In the genomic region with DNA sequence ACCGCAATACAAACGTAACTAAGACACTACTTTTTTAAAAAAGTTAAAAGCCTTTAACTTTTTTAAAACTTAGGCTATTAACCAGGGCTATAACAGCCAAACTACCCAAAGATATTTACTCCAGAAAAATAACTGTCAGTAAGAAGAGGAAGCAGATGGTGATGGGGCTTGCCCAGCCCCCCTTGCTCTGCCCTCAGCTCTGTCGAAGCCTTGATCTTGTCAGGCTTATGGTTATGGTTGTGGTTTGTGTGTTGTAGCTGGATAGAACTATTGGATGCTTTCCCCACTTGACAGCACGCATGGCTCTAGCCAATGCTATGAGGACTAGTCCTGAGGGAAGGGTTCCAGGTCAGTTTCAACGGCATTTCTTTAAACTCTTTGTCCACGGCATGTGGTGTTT, we compare ENCODE assay signal across 24 mouse cellular contexts. TPM values are rescaled to one million over a fixed set of nuclear protein-coding genes. Genes with fewer than 3 reads are reported as not detected.
DNase-seq lines count a peak whose midpoint lies in the region; TF ChIP-seq lines count a peak whose summit lies in the region.
"Had no signal": no experiment of that assay in that cellular context is flagged by ENCODE, and none has a peak within 500 bp of the region (broad histone marks: within the 10 kb centered on the region; RNA-seq: fewer than 3 reads in every experiment).

No protein-coding gene starts in this region.

- TF ChIP-seq EP300 in MEL (IDR thresholded peaks at IDR 0.05; ENCODE audit: low read depth in 1 of 2, low read length in 2 of 2) = peak in 1 of 2 experiments; percentile 51; a peak in 2 of 4 replicates

- H3K9ac ChIP-seq in MEL (ENCODE audit: control insufficient read depth, low read depth, low read length, poor library complexity, severe bottlenecking) = no peak overlapping the region

- H3K4me1 ChIP-seq in MEL (ENCODE audit: control insufficient read depth in 1 of 2, insufficient read depth in 2 of 2, low read length in 2 of 2) = no peaks in the 10 kb centered on the region
- no peaks in the 10 kb centered on the region for H3K4me1 ChIP-seq in thymus, adult 2 months (replicated peaks; ENCODE audit: control insufficient read depth, insufficient read depth, low read length)

- no peak for TF ChIP-seq RAD21 in MEL (IDR thresholded peaks at IDR 0.05; ENCODE audit: low read depth, low read length)

- no peak for TF ChIP-seq POLR2A in MEL (IDR thresholded peaks at IDR 0.05; ENCODE audit: control insufficient read depth in 1 of 2, insufficient read depth in 1 of 2, low read depth in 1 of 2, low read length in 2 of 2, poor library complexity in 1 of 2)
- no peak for TF ChIP-seq POLR2A in thymus, adult 2 months (IDR thresholded peaks at IDR 0.05; ENCODE audit: control insufficient read depth, extremely low read depth, insufficient read depth, low read length, poor library complexity)

- TF ChIP-seq CTCF in MEL (IDR thresholded peaks at IDR 0.05 in 2 of 3, conservative IDR thresholded peaks at IDR 0.05 in 1 of 3; ENCODE audit: control insufficient read depth in 1 of 3, insufficient read depth in 1 of 3, low read depth in 2 of 3, low read length in 3 of 3, poor library complexity in 1 of 3, severe bottlenecking in 1 of 3) = no peak
- TF ChIP-seq CTCF in thymus, adult 2 months (IDR thresholded peaks at IDR 0.05; ENCODE audit: borderline replicate concordance, control insufficient read depth, extremely low read depth, insufficient read depth, low read length, poor library complexity) = no peak

- no peaks in the 10 kb centered on the region for H3K36me3 ChIP-seq in MEL (ENCODE audit: control insufficient read depth in 1 of 2, insufficient read depth in 2 of 2, low read length in 2 of 2)
- no peaks in the 10 kb centered on the region for H3K36me3 ChIP-seq in thymus, adult 2 months (ENCODE audit: control insufficient read depth, insufficient read depth, low read length)

- no peak overlapping the region for H3K27ac ChIP-seq in MEL (ENCODE audit: control insufficient read depth, low read depth, low read length)
- no peak overlapping the region for H3K27ac ChIP-seq in thymus, adult 2 months (ENCODE audit: control insufficient read depth, insufficient read depth, low read length)

- no peaks in the 10 kb centered on the region for H3K79me2 ChIP-seq in MEL (ENCODE audit: control insufficient read depth, insufficient read depth, low read length, poor library complexity)

- H3K4me3 ChIP-seq in MEL (ENCODE audit: control insufficient read depth in 1 of 2, insufficient read depth in 1 of 2, low read depth in 2 of 2, low read length in 2 of 2) = no peak overlapping the region
- no peak overlapping the region for H3K4me3 ChIP-seq in thymus, adult 2 months (ENCODE audit: control insufficient read depth, insufficient read depth, low read length)

- peak; percentile 82 for DNase-seq in heart, adult 11 months
- no peak for DNase-seq in heart, adult 18-20 months
- DNase-seq in 416B (ENCODE audit: low read depth) = peak; percentile 49
- peak; percentile 55 for DNase-seq in MEL (ENCODE audit: low read depth, low spot score)
- DNase-seq in MEL-GATA-1-ER (ENCODE audit: extremely low read depth, low read depth) = peak; percentile 24
- no peak for DNase-seq in cerebellum, adult 9-10 months
- DNase-seq in lung, postnatal 25 days (ENCODE audit: low spot score) = no peak
- DNase-seq in thymus, adult 2 months = no peak
- DNase-seq: adrenal gland, adult 2 months; adrenal gland, adult 8-10 months; adrenal gland, postnatal 10 days; adrenal gland, postnatal 14 days; adrenal gland, postnatal 25 days; adrenal gland, postnatal 36 days; B cell, adult 2 months; cerebellum, adult 11 months; cerebellum, adult 11-12 months; cerebellum, adult 18-20 months; cerebellum, adult 2 months; cerebellum, adult 8-10 months had no signal

- no peaks in the 10 kb centered on the region for H3K27me3 ChIP-seq in MEL (ENCODE audit: control insufficient read depth in 1 of 2, insufficient read depth in 2 of 2, low read length in 2 of 2)
- no peaks in the 10 kb centered on the region; the same call in 1 of the 2 replicates for H3K27me3 ChIP-seq in thymus, adult 2 months (ENCODE audit: control insufficient read depth, insufficient read depth, low read length)
- H3K27me3 ChIP-seq: CH12.LX had no signal

- 59% methylated on average over 6 of the region's 6 CpGs for WGBS in thymus, adult 2 months

- H3K9me3 ChIP-seq in MEL (replicated peaks; ENCODE audit: insufficient read depth, low read length) = no peaks in the 10 kb centered on the region
- H3K9me3 ChIP-seq: G1E had no signal

TF ChIP-seq in MEL, 35 proteins besides CTCF, POLR2A, EP300 and RAD21:
- no peak for TF ChIP-seq ZC3H11A (IDR thresholded peaks at IDR 0.05; ENCODE audit: low read depth, low read length)
- no peak for TF ChIP-seq ELF1 (IDR thresholded peaks at IDR 0.05; ENCODE audit: low read depth, low read length)
- 0 out of 2 replicates have a peak, but pooled peaks have one; percentile 25 for TF ChIP-seq MYB (IDR thresholded peaks at IDR 0.05; ENCODE audit: low read depth, low read length)
- TF ChIP-seq CHD2 (IDR thresholded peaks at IDR 0.05; ENCODE audit: low read length) = no peak

RNA-seq across cellular contexts. Expression of gene Fbln7, which starts 3.8 kb away (rescaled TPM):
- total RNA-seq in heart, adult 18-20 months (2021) = under 1 TPM; 0.47 to 0.72 TPM
- not detected in 2 replicates for total RNA-seq in MEL (2012; rRNA removed)
- polyA plus RNA-seq in MEL (2012; ENCODE audit: insufficient read depth in 1 of 2, insufficient read length in 2 of 2, low read depth in 1 of 2, low replicate concordance in 2 of 2, missing spikeins in 1 of 2) = not detected
- 0.64 and 0.69 TPM in 2 replicates for polyA plus RNA-seq in thymus, adult 2 months (2012; rRNA removed)
- total RNA-seq: CH12.LX had no signal
- polyA plus RNA-seq: activated CD4-positive, CD25-positive, alpha-beta regulatory T cell, adult 4 months; CD4-positive, CD25-positive, alpha-beta regulatory T cell, adult 4 months; G1E had no signal

RNA-seq across cellular contexts. Expression of gene Tmem87b, which starts 41.0 kb away (rescaled TPM):
- total RNA-seq in heart, adult 18-20 months (2021) = 10 to 100 TPM; 20.4 to 21.8 TPM
- 3.5 and 3.9 TPM in 2 replicates for total RNA-seq in MEL (2012; rRNA removed)
- 1 to 10 TPM in 1 of 2 experiments, not detected in 1; 4.8 TPM for polyA plus RNA-seq in MEL (2012; ENCODE audit: insufficient read depth in 1 of 2, insufficient read length in 2 of 2, low read depth in 1 of 2, low replicate concordance in 2 of 2, missing spikeins in 1 of 2)
- polyA plus RNA-seq in thymus, adult 2 months (2012; rRNA removed) = 16.2 and 18.3 TPM in 2 replicates

Comparison
In these comparisons a context has a peak if more than half of its experiments do, and no peak if none do; other contexts are left out.
1. DNase-seq: peak in heart, adult 11 months (single experiment), 416B (single experiment), MEL (single experiment) and MEL-GATA-1-ER (single experiment); none in heart, adult 18-20 months (0 of 2), cerebellum, adult 9-10 months (single experiment), lung, postnatal 25 days (single experiment) and thymus, adult 2 months (single experiment).